Mouse (Mus musculus) lung, embryonic 16.5 days (tissue): Measurements from ENCODE around the gene Dab2ip. TPM values are rescaled to one million over a fixed set of nuclear protein-coding genes. Genes with fewer than 3 reads are reported as not detected.
A peak's percentile ranks its signal among the peaks of the same experiment; 100 is the strongest.

ENCODE experiments used
- ATAC-seq: fragments of 200-750 bp; cut with Nextera tagmentation; 2 replicates; pipeline ENCODE4 v1.8.0; 2017; ENCODE audit warnings: low read depth, mild to moderate bottlenecking, moderate library complexity
- H3K27ac ChIP-seq: fragments of 300-500 bp; sonication (generic); 2 replicates; pipeline ENCODE4 v1.5.1; 2014; ENCODE audit warnings: mild to moderate bottlenecking, control low read depth, low read length
- H3K27me3 ChIP-seq: fragments of 300-500 bp; sonication (generic); 2 replicates; pipeline ENCODE4 v1.6.1; 2014; ENCODE audit warnings: low read depth, low read length, mixed read lengths; ENCODE audit not compliant: control insufficient read depth, insufficient read depth
- H3K36me3 ChIP-seq: fragments of 300-500 bp; sonication (generic); 2 replicates; pipeline ENCODE4 v1.6.1; 2014; ENCODE audit warnings: low read length; ENCODE audit not compliant: control insufficient read depth, insufficient read depth
- H3K4me1 ChIP-seq: fragments of 300-500 bp; sonication (generic); replicated peaks from 2 replicates; pipeline ENCODE4 v1.6.1; 2014; ENCODE audit warnings: low read length, mixed read lengths; ENCODE audit not compliant: control insufficient read depth, insufficient read depth
- H3K4me2 ChIP-seq: fragments of 300-500 bp; sonication (generic); 2 replicates; pipeline ENCODE4 v1.6.1; 2014; ENCODE audit warnings: low read depth, low read length, control low read depth
- H3K4me3 ChIP-seq: fragments of 300-500 bp; sonication (generic); 2 replicates; pipeline ENCODE4 v1.5.1; 2014; ENCODE audit warnings: mild to moderate bottlenecking, low read length, control low read depth
- H3K9ac ChIP-seq: fragments of 300-500 bp; sonication (generic); 2 replicates; pipeline ENCODE4 v1.6.1; 2014; ENCODE audit warnings: low read length, control low read depth
- H3K9me3 ChIP-seq: fragments of 300-500 bp; sonication (generic); 2 replicates; pipeline ENCODE4 v1.6.1; 2016; ENCODE audit warnings: low read length; ENCODE audit not compliant: control insufficient read depth
- WGBS: fragments of 180-500 bp; shearing (Covaris S2); extraction: QIAGEN DNeasy Blood & Tissue Kit; methylation state at CpG from one replicate; pipeline ENCODE4 v1.1.7; 2014; 5-methylcytosine and 5-hydroxymethylcytosine counted together
- polyA plus RNA-seq: library from polyadenylated mRNA; unstranded; fragments of >200 nt; fragmentation: Nextera tagmentation; extraction: Ambion mirVana; gene quantifications from 2 replicates; pipeline ENCODE4 v1.2.1, GENCODE M21; 2015

Dab2ip gene
- polyA plus RNA-seq, 1 experiment from 2014 or later, result 34.2 TPM

- H3K9me3 ChIP-seq, result no peaks in the 10 kb centered on the region
- H3K9ac ChIP-seq, result no peak overlapping the region
- H3K27me3 ChIP-seq, result no peaks in the 10 kb centered on the region
- peak overlapping the region; percentile 73; the same call in 1 of the 2 replicates for H3K27ac ChIP-seq
- 49% methylated on average over 7 of the region's 7 CpGs for WGBS
- peaks cover 44% of the 10 kb centered on the region for H3K4me1 ChIP-seq
- H3K36me3 ChIP-seq, result peaks cover 2% of the 10 kb centered on the region; the same call in 1 of the 2 replicates
- no peak overlapping the region; the same call in 1 of the 2 replicates for H3K4me2 ChIP-seq
- no peak for ATAC-seq
- H3K4me3 ChIP-seq, result no peak overlapping the region
These were observed 70.0 kb downstream of the Dab2ip start for GRCm38 (mm10) chr2:35628052-35628451.

GRCm38 (mm10) chr2:35628656-35629055, 70.6 kb downstream of the Dab2ip start:
- Histone ChIP-seq H3K9ac (no peak overlapping the region), H3K27ac (no peak overlapping the region), H3K27me3 (no peaks in the 10 kb centered on the region), H3K4me3 (no peak overlapping the region), H3K4me1 (peaks cover 38% of the 10 kb centered on the region), H3K36me3 (peaks cover 2% of the 10 kb centered on the region; the same call in 1 of the 2 replicates), H3K9me3 (no peaks in the 10 kb centered on the region), H3K4me2 (no peak overlapping the region)
- 72% methylated on average over 4 of the region's 4 CpGs for WGBS
- ATAC-seq, result no peak

GRCm38 (mm10) chr2:35629126-35629525, 71.1 kb downstream of the Dab2ip start:
- no peaks in the 10 kb centered on the region for H3K27me3 ChIP-seq
- peaks cover 2% of the 10 kb centered on the region; the same call in 1 of the 2 replicates for H3K36me3 ChIP-seq
- H3K4me3 ChIP-seq, result no peak overlapping the region
- peaks cover 33% of the 10 kb centered on the region for H3K4me1 ChIP-seq
- H3K9ac ChIP-seq, result no peak overlapping the region
- H3K4me2 ChIP-seq, result no peak overlapping the region
- H3K9me3 ChIP-seq, result no peaks in the 10 kb centered on the region
- ATAC-seq, result no peak
- H3K27ac ChIP-seq, result no peak overlapping the region
- 89% methylated on average over 5 of the region's 8 CpGs for WGBS

- no peak overlapping the region for H3K27ac ChIP-seq
- H3K4me3 ChIP-seq, result no peak overlapping the region
- no peak for ATAC-seq
- 81% methylated on average over 4 of the region's 4 CpGs for WGBS
- no peak overlapping the region for H3K4me2 ChIP-seq
- peaks cover 2% of the 10 kb centered on the region; the same call in 1 of the 2 replicates for H3K36me3 ChIP-seq
- H3K4me1 ChIP-seq, result peaks cover 11% of the 10 kb centered on the region
- H3K9me3 ChIP-seq, result no peaks in the 10 kb centered on the region
- H3K9ac ChIP-seq, result no peak overlapping the region
- no peaks in the 10 kb centered on the region for H3K27me3 ChIP-seq
These were observed 75.3 kb downstream of the Dab2ip start for GRCm38 (mm10) chr2:35633392-35633791.

- 0 out of 2 replicates have a peak overlapping the region, but pooled peaks have one; percentile 5 for H3K27ac ChIP-seq
- H3K36me3 ChIP-seq, result peaks cover 2% of the 10 kb centered on the region; the same call in 1 of the 2 replicates
- no peak overlapping the region for H3K4me2 ChIP-seq
- WGBS, result 65% methylated on average over 4 of the region's 4 CpGs
- H3K4me3 ChIP-seq, result no peak overlapping the region
- H3K27me3 ChIP-seq, result no peaks in the 10 kb centered on the region
- peak; percentile 56; the same call in 1 of the 2 replicates for ATAC-seq
- peaks cover 11% of the 10 kb centered on the region for H3K4me1 ChIP-seq
- H3K9me3 ChIP-seq, result no peaks in the 10 kb centered on the region
- H3K9ac ChIP-seq, result no peak overlapping the region
These were observed 76.9 kb downstream of the Dab2ip start for GRCm38 (mm10) chr2:35634963-35635362.

- H3K27me3 ChIP-seq, result no peaks in the 10 kb centered on the region
- no peak overlapping the region for H3K4me2 ChIP-seq
- H3K27ac ChIP-seq, result peak overlapping the region; percentile 5; the same call in 1 of the 2 replicates
- H3K36me3 ChIP-seq, result peaks cover 2% of the 10 kb centered on the region; the same call in 1 of the 2 replicates
- H3K4me1 ChIP-seq, result peaks cover 17% of the 10 kb centered on the region
- H3K4me3 ChIP-seq, result no peak overlapping the region
- H3K9me3 ChIP-seq, result no peaks in the 10 kb centered on the region
- 59% methylated on average over 4 of the region's 4 CpGs for WGBS
- no peak overlapping the region for H3K9ac ChIP-seq
- ATAC-seq, result no peak
These were observed 77.5 kb downstream of the Dab2ip start for GRCm38 (mm10) chr2:35635541-35635940.

- H3K9me3 ChIP-seq, result no peaks in the 10 kb centered on the region
- H3K4me2 ChIP-seq, result no peak overlapping the region
- no peak overlapping the region for H3K27ac ChIP-seq
- H3K4me1 ChIP-seq, result peaks cover 21% of the 10 kb centered on the region
- H3K4me3 ChIP-seq, result no peak overlapping the region
- peaks cover under 1% of the 10 kb centered on the region; the same call in 1 of the 2 replicates for H3K36me3 ChIP-seq
- WGBS, result 68% methylated on average over 13 of the region's 13 CpGs
- no peak overlapping the region for H3K9ac ChIP-seq
- no peak for ATAC-seq
- H3K27me3 ChIP-seq, result no peaks in the 10 kb centered on the region
These were observed 79.9 kb downstream of the Dab2ip start for GRCm38 (mm10) chr2:35637880-35638535.

GRCm38 (mm10) chr2:35639799-35640198, 81.7 kb downstream of the Dab2ip start:
- Histone ChIP-seq H3K27ac (no peak overlapping the region), H3K9me3 (no peaks in the 10 kb centered on the region), H3K4me2 (no peak overlapping the region), H3K4me1 (peaks cover 17% of the 10 kb centered on the region), H3K36me3 (peaks cover under 1% of the 10 kb centered on the region; the same call in 1 of the 2 replicates), H3K9ac (no peak overlapping the region), H3K27me3 (no peaks in the 10 kb centered on the region), H3K4me3 (no peak overlapping the region)
- no peak for ATAC-seq
- 90% methylated on average over 2 of the region's 2 CpGs for WGBS

GRCm38 (mm10) chr2:35640576-35640975, 82.5 kb downstream of the Dab2ip start:
- no peak overlapping the region for H3K4me3 ChIP-seq
- H3K4me1 ChIP-seq, result peaks cover 11% of the 10 kb centered on the region
- WGBS, result 48% methylated on average over 13 of the region's 13 CpGs
- peaks cover 3% of the 10 kb centered on the region; the same call in 1 of the 2 replicates for H3K36me3 ChIP-seq
- no peak overlapping the region for H3K4me2 ChIP-seq
- peak; percentile 59 for ATAC-seq
- H3K27me3 ChIP-seq, result no peaks in the 10 kb centered on the region
- peak overlapping the region; percentile 47; the same call in 1 of the 2 replicates for H3K27ac ChIP-seq
- H3K9me3 ChIP-seq, result no peaks in the 10 kb centered on the region
- no peak overlapping the region for H3K9ac ChIP-seq
